Mouse (Mus musculus) heart, postnatal 14 days (tissue): ENCODE data around the gene Slc18b1. TPM values are rescaled to one million over a fixed set of nuclear protein-coding genes. Genes with fewer than 3 reads are reported as not detected.

Source experiments
- total RNA-seq, 2 experiments: library from RNA; stranded (reverse); gene quantifications; 2 replicates each; pipeline ENCODE4 v1.2.3; 2021

Slc18b1 gene
- total RNA-seq, 2 experiments from 2014 or later, result 9.2 to 9.4 TPM

Other genes starting within 250 kb of the Slc18b1 start
- 100 to 1,000 TPM; 219 to 226 TPM for gene Rps12, start 9.7 kb upstream of the Slc18b1 start, total RNA-seq
- gene Vnn3, start 54.5 kb downstream of the Slc18b1 start, total RNA-seq, result not detected
- 1 to 10 TPM; 1.1 TPM for gene Vnn1, start 97.7 kb downstream of the Slc18b1 start, total RNA-seq
- not detected for gene Taar1, start 123.4 kb downstream of the Slc18b1 start, total RNA-seq
- gene Taar2, start 141.6 kb downstream of the Slc18b1 start, total RNA-seq, result not detected
- not detected for gene Taar3, start 152.6 kb downstream of the Slc18b1 start, total RNA-seq
- not detected for gene Taar4, start 163.5 kb downstream of the Slc18b1 start, total RNA-seq
- gene Taar5, start 173.7 kb downstream of the Slc18b1 start, total RNA-seq, result not detected
- not detected for gene Taar6, start 188.7 kb downstream of the Slc18b1 start, total RNA-seq
- gene Taar7a, start 196.5 kb downstream of the Slc18b1 start, total RNA-seq, result not detected
- gene Taar7b, start 203.0 kb downstream of the Slc18b1 start, total RNA-seq, result not detected
- gene Taar7d, start 230.2 kb downstream of the Slc18b1 start, total RNA-seq, result not detected
- gene Taar7e, start 240.6 kb downstream of the Slc18b1 start, total RNA-seq, result not detected